Mouse (Mus musculus): Measurements from ENCODE around the gene Dnajc5. TPM values are rescaled to one million over a fixed set of nuclear protein-coding genes. Genes with fewer than 3 reads are reported as not detected.

The Dnajc5 gene
- total RNA-seq, 2 experiments from 2014 or later, result 81.4 to 83.8 TPM

DNA sequence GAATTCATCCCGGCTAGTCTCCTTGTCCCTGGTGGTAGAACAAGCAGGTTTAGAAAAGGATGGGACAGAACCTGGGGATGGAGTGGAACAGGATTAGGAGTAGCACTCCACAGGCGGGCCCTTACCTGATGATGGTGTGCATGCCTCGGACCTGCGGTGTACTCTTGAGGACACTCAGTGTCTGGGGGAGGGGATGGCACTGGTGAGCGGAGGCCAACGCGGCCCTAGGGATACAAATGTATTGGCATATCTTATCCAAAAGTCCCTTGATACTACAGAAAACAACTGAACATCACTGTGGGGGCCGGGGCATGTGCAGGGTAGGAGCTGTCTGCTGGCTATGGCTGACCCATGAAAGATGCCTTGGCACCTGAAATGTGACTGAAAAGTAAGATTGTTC is 50.1 kb downstream of the Dnajc5 start:
- DNase-seq, result no peak
- intact Hi-C loops (cut with DNase I), result loop anchor here (5.0 kb wide), 1 partner anchor 158 kb away; no protein-coding TSS in a partner anchor

DNA sequence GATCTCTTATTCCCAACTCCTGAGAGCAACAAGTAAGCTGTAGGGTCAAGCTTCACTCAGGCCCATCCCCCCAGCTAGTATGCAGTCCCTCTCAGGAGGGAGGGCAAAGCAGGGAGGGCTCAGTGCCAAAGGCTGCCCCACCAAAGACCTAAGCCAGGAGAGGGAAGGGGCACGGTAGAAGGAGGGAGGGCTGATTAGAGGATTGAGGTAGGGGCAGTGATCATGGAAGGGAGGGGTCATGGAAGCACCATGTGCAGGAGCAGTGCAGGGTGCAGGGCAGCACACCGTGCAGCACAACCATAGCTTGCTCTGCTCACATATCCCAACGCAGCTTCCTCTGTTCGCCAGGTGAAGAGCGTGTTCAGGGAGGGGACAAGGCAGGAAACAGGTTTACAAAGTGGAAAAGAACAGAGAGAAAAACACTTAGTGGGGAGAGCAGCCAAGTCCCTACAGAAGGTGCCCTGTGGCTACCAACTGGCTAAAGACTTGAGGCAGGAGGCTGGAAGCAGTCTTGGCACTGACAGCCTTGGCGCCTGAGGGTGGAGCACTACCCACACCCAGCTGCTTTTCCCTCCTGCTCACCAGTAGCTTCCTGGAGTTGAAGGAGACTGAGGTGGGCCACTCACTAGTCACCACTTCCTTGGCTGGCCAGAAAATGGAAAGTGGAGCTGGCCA is 50.8 kb downstream of the Dnajc5 start:
- intact Hi-C loops (cut with DNase I), result loop anchor here (5.0 kb wide), 1 partner anchor 159 kb away; no protein-coding TSS in a partner anchor
- DNase-seq, result no peak

DNA sequence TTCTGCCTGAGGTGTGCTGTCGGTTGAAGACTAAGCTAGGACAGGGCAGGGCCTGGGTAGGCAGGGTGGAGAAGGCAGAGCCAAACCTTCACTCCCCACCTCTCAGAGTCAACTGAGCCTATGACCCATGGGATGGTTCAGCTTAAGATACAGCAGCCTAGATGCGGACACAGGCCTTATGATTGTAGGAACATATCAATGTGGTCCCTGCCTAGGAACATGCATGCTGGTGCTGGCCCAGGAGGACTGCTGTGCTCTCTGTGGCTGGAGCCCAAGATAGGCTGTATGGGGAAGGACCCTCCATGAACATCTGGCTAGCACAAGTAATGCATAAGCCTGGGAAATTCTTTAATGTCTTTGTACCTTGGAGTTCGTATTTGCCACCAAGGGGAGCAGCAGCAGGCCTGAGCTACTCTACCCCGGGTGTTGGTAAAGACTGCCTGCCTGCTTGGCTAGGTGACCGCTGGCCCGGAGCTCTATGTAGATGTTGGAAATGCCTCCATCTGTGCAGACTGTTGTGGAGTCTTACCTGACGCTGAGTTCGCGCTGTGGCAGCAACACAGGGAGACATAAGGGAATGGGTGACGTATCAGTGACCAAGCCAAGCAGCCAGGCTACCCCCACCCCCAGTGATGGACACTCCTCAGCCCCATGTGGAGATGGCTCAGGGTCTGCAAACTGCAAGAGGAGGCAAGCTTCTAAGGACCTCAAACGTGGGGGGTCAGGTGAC is 51.8 kb downstream of the Dnajc5 start:
- no peak for DNase-seq
- intact Hi-C loops (cut with DNase I), result loop anchor here (5.0 kb wide), 1 partner anchor 160 kb away; no protein-coding TSS in a partner anchor

DNA sequence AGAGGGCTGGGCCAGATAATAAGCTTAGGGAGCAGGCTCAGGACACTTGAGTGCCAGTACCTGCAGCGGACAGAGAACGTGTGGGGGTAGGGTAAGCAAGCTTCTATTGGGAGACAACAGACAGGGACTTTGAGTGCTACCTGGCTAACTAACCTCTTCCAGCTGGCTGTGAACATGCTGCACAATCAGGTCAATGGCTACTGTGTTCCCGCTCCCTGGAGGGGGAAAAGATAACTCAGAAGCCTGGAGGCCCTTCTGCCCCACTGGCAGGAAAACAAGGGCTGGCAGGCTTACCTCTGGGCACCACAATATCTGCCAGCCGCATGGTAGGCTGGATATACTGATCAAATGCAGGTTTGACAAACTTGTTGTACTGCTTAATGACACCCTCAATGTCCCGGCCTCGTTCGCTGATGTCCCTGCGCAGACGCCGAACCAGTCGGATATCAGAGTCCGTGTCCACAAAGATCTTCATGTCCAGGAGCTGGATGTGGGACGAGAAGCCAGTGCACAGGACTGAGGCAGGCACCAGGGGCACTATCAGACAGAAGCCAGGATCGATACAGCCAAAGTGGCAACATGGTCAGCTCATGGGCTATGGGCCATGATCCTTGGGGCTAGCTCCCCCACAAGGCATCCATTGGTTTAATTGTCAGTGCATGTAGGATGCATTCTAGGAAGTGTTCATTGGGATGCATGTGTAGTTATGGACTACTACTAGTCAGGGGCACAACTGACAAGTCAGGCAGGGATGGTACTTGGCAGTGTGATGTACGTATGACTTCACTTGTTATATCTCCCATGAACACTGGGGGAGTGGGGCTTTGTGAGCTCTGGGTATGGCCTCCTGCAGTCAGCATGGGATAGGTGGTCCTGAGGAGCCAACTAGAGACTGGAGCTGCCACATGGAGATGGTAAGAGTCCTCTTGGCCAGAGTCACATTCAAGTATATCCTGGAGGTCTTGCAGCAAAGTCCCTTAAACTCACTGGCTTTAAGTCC is 52.9 kb downstream of the Dnajc5 start:
- intact Hi-C loops (cut with DNase I), result loop anchor here (5.0 kb wide), 1 partner anchor 161 kb away; no protein-coding TSS in a partner anchor
- DNase-seq, result peak; percentile 37 to 59

DNA sequence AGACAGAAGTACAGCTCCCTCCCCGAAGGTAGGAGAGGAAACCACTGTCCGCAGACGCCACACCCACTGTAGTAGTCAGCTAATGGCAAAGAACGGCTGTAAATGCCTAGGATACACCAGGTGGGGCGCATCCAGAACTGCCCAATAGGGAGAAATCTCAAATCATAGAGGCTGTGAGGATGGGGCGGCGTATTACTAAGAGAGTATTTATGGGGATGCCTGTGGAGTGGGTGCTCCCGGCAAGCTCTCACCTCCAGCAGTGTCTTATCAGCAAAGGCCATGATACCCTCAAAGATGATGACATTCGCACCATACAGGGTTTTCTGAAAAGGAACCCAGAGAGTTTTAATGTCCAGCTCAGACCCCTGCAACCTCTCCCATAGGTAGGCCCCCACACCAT is 53.7 kb downstream of the Dnajc5 start:
- no peak for DNase-seq
- intact Hi-C loops (cut with DNase I), result loop anchor here (5.0 kb wide), 1 partner anchor 162 kb away; no protein-coding TSS in a partner anchor

DNA sequence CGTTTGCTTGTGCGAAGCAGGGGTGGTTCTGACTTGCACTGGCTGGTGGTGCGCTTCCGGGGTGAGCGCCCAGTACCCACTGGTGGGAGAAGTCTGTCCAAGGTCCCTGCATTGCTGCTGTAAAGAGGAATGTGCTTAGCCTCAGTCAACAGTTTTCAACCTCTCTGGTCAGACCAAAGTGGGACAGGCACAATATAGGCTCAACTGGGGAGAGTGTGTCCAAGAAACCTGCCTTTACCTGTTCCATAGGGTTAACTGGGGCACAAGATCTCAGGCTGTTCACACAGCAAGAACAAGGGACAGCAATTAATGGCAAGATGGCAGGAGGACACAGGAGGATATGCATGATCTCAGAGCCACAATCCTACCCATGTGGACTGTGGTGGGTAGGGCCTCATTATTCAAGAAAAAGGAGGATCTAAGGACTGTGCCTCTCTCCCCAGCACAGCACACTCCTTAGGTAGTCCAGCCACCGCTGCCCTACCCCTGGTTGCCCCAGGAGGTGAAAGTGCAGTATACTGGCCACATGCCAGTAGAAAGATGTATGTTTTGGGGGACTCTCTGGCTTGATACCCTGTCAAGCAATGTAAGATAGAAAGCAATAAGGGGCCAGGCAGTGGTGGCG is 54.7 kb downstream of the Dnajc5 start:
- intact Hi-C loops (cut with DNase I), result loop anchor here (5.0 kb wide), 1 partner anchor 163 kb away; no protein-coding TSS in a partner anchor
- no peak for DNase-seq

DNA sequence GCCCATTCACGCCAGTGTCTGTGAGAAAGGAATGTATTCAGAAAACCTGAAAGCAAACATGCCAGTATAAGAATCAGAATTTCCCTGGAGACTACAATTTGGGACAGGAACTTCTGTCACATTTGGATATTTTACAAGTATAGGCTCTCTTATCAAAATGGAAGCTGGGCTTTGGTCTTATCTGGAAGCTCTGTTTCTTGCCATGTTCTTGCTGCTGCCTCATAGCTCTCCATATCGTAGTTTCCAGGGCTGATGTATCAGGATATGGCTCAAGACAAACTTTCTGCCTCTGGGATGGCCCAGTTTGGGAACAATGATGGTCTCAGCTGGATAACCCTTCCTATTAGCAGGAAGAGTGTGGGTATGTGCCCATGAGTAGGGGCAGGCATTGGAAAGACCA is 56.3 kb downstream of the Dnajc5 start:
- no peak for DNase-seq
- intact Hi-C loops (cut with DNase I), result no loop called here

DNA sequence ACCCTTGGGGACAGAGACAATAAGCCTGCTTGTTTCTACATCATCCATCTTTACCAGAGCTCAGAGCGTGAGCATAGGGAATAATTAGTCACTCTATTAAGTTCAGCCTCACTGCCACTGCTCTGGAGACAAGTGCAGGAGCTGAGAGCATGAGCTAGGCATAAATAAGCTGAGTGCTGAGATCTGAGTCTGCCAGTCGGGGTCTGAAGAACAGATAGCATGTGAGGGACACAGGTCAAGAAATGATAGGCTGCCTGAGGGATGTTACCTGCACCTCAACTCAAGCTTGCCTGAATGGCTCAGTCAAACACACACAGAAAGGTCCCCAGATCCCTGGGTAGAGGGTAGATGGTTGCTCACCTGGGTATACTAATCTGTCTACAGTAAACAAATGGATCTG is 56.8 kb downstream of the Dnajc5 start:
- intact Hi-C loops (cut with DNase I), result no loop called here

DNA sequence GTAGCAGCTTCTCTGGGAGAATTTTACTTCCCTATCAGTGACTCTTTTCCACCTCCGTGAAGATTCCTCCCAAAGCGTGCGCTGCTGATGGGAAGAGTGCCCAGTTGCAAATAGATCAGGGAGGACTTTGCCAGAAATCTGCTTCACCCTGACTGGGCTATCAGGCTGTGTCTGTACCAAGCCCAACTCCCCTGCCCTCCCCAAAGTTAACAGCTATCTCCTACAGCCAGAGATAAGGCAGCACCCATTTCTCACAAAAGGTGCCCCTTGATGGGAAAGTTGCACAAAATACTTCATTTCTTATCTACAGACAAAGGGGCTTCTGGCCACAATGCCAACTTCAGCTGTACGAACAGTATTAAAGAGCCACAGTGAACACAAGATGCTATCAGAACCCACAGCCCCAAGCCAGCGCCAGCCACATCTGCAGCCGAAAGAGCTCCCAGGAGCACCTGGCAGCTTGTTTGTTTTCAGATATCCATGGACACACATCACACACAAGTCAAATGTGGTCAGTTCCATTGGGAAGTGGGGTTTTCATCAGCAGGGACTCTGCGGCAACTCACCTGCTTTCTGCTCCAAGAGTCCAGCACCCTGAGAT is 57.8 kb downstream of the Dnajc5 start:
- intact Hi-C loops (cut with DNase I), result no loop called here
- no peak for DNase-seq

More for the DNA sequence above, 56.8 kb downstream of the Dnajc5 start:
- DNase-seq, result no peak

DNA sequence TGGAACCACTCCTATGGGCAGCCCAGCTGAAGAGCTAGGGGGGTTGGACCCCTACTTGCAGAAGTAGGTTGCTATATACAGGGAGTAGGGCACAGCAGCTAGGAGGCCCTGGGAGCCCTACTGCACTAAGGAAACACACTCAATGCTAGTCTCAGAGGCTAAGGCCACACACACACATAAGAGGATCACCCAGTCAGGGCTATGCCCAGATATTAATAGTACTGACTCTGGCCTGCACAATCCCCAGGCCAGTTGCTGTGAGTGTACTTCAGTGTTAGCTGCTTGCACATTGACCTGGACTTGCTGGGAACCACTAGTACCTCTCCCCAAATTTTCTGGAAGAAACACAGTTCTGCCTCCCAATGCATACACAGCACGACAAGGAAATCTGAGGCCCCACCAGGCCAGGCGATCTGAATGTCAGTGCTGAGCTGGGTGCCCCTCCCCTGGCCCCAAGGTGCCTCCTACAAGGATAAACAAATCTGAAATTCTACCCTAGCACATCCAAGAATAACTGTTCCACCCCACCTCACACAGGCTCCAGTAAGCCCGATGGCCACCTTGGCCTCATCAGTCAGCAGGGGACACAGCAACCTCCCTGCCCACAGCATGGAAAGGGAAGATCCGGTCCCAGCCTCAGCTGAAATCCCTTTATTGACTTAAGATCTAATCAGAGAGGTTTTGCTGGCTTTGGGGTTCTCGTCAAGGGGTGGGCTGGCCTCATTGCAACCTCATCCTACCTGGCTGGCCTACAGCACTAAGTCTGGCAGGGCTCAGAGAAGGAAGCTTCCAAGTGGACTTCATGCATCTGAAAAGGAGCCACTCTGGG is 58.7 kb downstream of the Dnajc5 start:
- no peak for DNase-seq
- intact Hi-C loops (cut with DNase I), result no loop called here

DNA sequence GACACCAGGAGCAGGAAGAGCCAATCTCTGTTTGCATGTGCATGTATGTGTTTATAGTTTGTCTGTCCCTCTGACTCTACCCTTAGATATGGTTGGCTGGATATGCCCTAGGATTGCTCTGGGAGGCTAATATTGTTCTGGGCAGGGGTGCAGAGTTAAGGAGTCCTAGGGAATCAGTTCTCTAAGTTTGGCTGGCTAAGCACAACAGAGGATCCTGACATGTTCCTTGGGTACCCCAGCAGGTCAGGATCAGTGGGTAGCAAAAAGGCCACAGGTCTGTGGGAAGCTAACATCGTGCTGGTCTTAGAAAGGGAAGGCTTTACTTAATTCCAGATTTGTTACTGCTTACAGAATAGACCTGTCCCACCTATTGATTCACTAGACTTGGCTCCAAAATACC is 59.4 kb downstream of the Dnajc5 start:
- intact Hi-C loops (cut with DNase I), result loop anchor here (2.0 to 5.0 kb wide), 2 partner anchors 59 to 187 kb away; partner anchors contain the start of gene Dnajc5
- no peak for DNase-seq

DNA sequence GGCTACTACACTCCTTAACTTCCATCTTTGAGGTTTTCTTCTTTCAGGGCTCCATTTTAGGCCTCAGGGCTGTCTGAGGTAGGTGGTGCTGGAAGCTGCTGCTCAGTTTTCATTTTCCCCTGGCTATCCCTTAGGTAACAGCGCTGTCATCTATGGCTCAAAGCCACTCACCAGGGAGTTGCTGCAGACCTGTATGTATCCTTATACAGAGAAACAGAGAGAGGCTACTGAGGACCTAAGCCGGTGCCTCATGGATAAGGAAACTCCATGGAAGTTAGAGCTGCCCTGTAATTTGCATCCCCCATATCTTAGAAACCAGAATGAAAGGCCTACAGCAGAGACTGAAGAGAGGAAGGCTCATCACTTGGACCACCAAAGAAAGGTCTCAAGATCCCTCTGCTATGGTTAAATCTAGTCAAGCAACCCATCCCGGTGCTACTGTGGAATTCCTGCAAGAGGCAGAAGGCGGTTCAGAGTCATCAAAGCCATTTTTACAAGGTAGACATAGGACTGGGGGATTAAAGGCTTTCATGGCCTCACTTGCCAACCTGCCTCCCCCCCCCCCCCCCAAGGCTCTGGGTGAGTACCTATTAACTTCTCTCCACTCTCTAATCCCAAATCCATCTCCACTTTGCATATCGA is 60.0 kb downstream of the Dnajc5 start:
- no peak for DNase-seq
- intact Hi-C loops (cut with DNase I), result loop anchor here (2.0 to 5.0 kb wide), 2 partner anchors 59 to 188 kb away; partner anchors contain the start of gene Dnajc5

DNA sequence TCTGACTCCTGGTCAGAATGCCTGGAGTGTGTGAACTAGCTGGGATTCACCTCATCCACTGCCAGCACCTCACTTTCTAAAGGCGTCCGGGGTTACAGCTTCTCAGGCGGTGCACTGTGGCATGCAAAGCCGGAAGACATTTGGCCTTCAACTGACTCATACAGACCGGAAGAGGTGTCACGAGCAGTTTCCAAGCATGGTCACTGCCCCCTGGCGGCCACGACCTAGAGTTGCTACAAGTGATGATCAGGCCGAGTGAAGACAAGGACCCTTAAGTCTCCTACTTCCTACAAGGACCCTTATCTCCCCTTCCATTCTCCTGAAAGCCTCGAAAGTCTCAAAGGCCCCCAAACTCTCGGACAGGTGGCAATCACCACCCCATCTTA is 60.7 kb downstream of the Dnajc5 start:
- intact Hi-C loops (cut with DNase I), result loop anchor here (2.0 to 5.0 kb wide), 2 partner anchors 60 to 189 kb away; partner anchors contain the start of gene Dnajc5
- DNase-seq, result peak; percentile 84 to 87

DNA sequence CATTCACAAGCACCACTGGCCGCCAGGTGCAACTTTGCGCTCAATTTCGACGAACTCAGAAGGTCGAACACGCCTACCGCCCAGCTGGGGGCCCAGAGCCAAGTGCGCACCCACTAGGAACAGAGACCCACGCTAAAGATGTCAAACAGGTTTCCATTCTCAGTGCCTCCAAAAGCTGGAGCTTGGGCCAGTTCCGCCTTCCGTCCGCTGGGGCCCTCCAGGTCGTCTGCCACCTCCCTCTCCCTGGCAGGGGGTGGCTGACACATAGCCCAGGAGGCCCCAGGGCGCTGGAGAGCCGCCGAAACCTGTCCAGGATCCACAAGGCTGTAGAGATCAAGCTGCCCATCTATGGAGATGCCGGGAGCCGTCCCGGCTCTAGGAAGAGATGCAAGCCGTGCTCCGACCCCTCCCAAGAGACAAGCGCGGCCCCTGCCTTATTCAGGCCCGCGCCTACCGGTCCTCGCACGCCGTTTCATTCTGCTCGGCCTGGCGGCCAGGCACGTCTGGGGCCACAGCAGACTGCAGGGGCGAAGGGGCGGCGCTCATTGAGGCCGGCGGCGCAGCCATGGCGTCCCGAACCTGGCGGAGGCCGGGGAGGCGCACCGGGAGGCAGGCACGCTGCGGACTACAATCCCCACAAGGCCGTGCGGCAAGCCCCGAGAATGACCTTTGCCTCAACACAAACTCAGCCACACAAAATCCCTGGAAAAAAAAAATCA is 61.3 kb downstream of the Dnajc5 start:
- intact Hi-C loops (cut with DNase I), result loop anchor here (2.0 to 5.0 kb wide), 2 partner anchors 61 to 189 kb away; partner anchors contain the start of gene Dnajc5

DNA sequence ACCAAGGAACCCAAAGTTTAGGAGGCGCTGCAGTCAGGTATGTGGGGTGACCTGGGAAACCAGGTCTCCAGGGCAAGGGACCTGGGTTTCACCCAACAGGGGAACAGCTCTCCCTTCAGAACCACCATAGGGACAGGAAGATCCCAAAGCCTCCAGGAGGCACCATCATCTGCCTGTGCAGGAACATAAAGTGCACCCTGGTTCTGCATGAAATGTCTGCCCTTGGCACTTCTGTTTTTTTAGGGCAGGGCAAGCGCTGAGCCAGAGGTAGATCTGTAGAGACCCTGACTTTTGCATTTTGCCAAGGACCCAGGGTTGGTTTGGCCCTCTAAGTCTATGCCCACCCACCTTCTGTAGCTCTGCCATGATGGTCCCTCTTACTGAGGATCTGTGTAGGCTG is 62.1 kb downstream of the Dnajc5 start:
- no peak for DNase-seq
- intact Hi-C loops (cut with DNase I), result loop anchor here (5.0 kb wide), 1 partner anchor 190 kb away; no protein-coding TSS in a partner anchor

More for the DNA sequence above, 61.3 kb downstream of the Dnajc5 start:
- DNase-seq, result peak; percentile 87 to 90

DNA sequence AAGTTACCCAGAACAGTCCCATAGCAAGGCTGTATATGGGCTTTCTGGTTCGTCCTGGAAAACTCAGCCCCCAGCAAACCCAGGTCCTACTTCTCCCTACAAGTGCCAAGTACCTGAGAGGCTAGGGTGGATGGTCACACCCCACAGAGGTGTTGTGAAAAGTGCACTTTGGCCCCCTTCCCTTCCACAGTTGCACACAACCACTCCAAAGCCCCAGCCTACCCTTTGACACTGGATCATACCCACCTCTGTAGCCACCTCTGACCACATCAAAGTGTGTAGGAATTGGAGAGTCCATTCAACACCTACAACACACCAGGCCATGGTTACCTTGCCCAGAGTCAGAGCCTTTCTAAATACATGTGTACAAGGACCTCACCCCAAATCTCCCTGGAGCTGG is 62.7 kb downstream of the Dnajc5 start:
- intact Hi-C loops (cut with DNase I), result loop anchor here (5.0 kb wide), 1 partner anchor 191 kb away; no protein-coding TSS in a partner anchor
- DNase-seq, result no peak
